Mouse (Mus musculus) kidney, postnatal 14 days (tissue): ENCODE results near the gene Psmc3ip.
"Not testable (repeated sequence)": the region's sequence is repeated elsewhere in the genome, so short reads cannot be mapped to it uniquely, and the experiment has no call there.

Experiments
- DNase-seq: peaks from one replicate; pipeline ENCODE4 v3.0.0; 2022; ENCODE audit warnings: mixed read lengths

Gene Psmc3ip

GRCm38 (mm10) chr11:101095314-101096024 is at the start of gene Psmc3ip:
TSS of gene Psmc3ip (minus strand) at chr11:101095436.
- DNase-seq: peak; percentile 98

- peak; percentile 60 for DNase-seq
Observed at GRCm38 (mm10) chr11:101143338-101144225, 48.3 kb upstream of the Psmc3ip start.

- DNase-seq: no peak
Observed at GRCm38 (mm10) chr11:101142215-101142967, 47.2 kb upstream of the Psmc3ip start.

- DNase-seq: no peak
Observed at GRCm38 (mm10) chr11:101141088-101141487, 45.9 kb upstream of the Psmc3ip start.

GRCm38 (mm10) chr11:101140164-101140819 is 45.1 kb upstream of the Psmc3ip start:
- peak; percentile 45 for DNase-seq

GRCm38 (mm10) chr11:101138536-101139181 is 43.4 kb upstream of the Psmc3ip start:
- DNase-seq: peak; percentile 84

GRCm38 (mm10) chr11:101137000-101137399 is 41.8 kb upstream of the Psmc3ip start:
- DNase-seq: no peak

- no peak for DNase-seq
Observed at GRCm38 (mm10) chr11:101134217-101134865, 39.1 kb upstream of the Psmc3ip start.

GRCm38 (mm10) chr11:101133037-101133436 is 37.8 kb upstream of the Psmc3ip start:
- peak; percentile 62 for DNase-seq

- no peak for DNase-seq
Observed at GRCm38 (mm10) chr11:101131701-101132100, 36.5 kb upstream of the Psmc3ip start.

GRCm38 (mm10) chr11:101131187-101131586 is 36.0 kb upstream of the Psmc3ip start:
- DNase-seq: no peak

- peak; percentile 22 for DNase-seq
Observed at GRCm38 (mm10) chr11:101130056-101130756, 35.0 kb upstream of the Psmc3ip start.

GRCm38 (mm10) chr11:101128996-101129577 is 33.9 kb upstream of the Psmc3ip start:
- DNase-seq: no peak

- DNase-seq: no peak
Observed at GRCm38 (mm10) chr11:101127075-101127474, 31.8 kb upstream of the Psmc3ip start.

- DNase-seq: not testable (repeated sequence)
Observed at GRCm38 (mm10) chr11:101125008-101125407, 29.8 kb upstream of the Psmc3ip start.

- DNase-seq: not testable (repeated sequence)
Observed at GRCm38 (mm10) chr11:101124494-101124893, 29.3 kb upstream of the Psmc3ip start.

GRCm38 (mm10) chr11:101120545-101121188 is 25.4 kb upstream of the Psmc3ip start:
- DNase-seq: no peak

- peak; percentile 100 for DNase-seq
Observed at GRCm38 (mm10) chr11:101119761-101120544, 24.7 kb upstream of the Psmc3ip start, which contains the start of the genes Retreg3 and Tubg1. TSS of gene Retreg3 (minus strand) at chr11:101119893. TSS of gene Tubg1 (plus strand) at chr11:101119938.
